Mouse (Mus musculus) retina, postnatal 7 days (tissue): ENCODE data around the gene Ogfrl1.
"Not testable (repeated sequence)": the region's sequence is repeated elsewhere in the genome, so short reads cannot be mapped to it uniquely, and the experiment has no call there.

ENCODE experiments used
- DNase-seq: peaks from one replicate; pipeline ENCODE4 v3.0.0-alpha.2; 2012; ENCODE audit warnings: low read depth, low spot score

The Ogfrl1 gene

DNA sequence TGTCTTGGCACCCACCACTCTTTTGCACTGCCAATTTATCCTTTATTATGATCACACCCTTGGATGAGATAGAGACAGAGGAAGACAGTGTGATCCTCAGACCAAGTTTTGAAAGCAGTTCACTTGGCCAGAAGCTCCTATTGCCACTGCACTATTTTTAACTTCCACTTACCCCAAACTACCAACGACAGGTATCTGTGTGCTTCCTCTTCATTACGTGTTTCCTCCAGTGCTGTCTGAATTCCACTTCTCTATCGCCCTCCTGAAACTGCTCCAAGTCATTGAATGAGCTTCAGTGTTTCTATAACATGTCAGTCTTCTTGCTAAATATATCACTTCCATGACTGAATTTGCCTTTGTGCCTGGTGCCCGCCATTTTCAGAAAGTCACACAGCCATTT, at the start of gene Ogfrl1:
Ogfrl1 (minus strand) TSS at position 150 of the 400 bp plus-strand sequence.
- no peak for DNase-seq

DNA sequence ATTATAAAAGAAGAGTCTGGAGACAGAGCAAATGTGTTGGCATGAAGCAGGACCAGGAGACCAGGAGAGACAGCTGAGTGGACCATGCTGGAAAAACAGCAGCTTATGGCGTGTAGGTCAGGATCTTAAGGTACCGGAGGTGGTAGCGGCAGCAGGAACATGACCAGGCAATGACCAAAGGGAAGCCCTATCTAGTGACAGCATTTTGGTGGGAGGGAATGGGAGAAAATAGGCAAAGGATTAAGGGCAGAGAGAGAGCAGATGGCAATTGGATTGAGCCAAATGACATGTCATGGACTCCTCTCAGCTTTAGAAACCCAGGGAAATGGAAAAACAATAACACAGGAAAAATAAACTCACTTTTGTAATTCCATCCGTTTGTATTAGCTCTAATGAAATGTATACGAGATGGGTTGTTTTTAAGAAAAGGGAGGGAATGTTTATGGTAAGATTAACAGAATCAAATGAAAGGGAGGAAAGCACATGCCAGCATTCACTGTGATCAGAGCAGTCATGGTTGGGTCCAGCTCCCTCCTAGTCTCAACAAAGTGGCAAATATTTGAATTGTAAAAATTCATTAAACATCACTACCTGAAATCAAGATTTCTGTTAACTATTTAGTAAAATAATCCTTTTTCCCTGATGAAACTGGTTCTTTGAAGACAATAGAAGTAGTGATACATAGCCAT, 48.3 kb upstream of the Ogfrl1 start:
- no peak for DNase-seq

DNA sequence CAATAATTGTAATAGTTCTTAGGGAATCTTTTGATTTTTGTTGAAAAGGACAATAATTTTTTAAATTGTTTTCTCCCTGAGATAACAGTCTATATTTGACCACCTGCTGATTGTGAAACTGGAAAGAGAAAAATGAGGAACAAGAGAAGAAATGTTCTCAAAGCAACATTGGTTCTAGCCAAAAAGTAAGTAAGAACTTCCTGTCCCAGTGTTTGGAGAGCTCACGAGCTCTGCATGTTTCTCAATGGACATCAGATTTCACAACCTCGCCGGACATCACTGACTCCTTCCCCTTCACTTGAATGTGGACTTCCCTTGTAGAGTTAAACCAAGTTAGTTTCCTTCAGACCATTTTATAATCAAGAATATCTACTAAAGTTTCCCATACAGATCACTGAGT, 36.0 kb upstream of the Ogfrl1 start:
- no peak for DNase-seq

DNA sequence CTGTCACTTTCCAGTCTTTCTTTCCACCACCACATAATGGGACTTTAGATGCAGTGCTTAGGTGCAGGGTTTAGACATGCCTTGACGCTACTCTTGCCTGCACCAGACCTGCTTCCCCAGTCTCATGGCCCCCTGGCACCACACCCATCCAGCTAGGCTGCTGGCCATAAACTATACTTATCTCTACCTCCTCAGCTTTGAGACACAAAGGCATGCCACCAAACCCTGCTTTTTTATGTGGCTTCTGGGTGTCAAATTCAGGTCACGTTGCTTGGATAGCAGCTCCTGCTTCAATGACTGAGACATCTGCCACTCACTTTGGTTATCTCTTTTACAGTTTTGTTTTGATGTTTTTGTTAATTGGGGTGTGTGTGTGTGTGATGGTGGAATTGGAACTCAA, 28.9 kb upstream of the Ogfrl1 start:
- no peak for DNase-seq

DNA sequence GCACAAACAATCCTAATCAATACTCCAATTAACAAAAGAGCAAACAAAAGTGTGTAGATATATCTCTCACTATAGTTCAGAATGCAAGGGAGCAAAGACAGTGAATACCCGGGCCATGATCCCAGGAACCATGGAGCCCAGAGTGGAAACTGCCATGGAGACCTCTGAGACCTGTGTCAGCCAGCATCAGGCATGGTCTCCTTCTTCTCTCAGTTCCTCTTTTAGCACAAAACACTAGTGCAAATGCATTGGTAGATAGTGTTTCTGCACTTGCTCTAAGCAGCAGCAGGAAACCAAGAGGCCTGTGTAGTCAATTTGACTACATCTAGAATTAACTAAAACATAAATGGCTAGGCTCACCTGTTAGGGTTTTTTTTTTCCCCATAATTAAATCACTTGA, 21.4 kb upstream of the Ogfrl1 start:
- DNase-seq, result no peak

DNA sequence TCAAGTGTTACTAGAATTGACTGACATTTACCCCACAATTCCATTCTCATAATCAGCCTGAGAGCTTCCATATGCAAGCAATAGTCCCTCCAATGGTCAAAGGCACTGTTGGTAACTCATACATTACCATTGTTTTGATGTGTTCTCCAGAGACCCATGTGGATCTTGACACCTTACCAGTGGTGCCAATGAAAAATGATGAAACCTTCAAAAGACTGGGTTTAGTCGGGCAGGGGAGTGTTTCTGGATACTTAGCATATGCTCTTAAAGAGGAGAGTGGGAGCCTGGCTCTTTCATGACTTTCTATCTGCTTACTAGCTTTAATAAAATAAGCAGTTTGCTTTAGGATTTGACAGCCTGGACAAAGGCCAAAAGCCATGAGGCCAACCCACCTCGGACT, 20.5 kb upstream of the Ogfrl1 start:
- no peak for DNase-seq

DNA sequence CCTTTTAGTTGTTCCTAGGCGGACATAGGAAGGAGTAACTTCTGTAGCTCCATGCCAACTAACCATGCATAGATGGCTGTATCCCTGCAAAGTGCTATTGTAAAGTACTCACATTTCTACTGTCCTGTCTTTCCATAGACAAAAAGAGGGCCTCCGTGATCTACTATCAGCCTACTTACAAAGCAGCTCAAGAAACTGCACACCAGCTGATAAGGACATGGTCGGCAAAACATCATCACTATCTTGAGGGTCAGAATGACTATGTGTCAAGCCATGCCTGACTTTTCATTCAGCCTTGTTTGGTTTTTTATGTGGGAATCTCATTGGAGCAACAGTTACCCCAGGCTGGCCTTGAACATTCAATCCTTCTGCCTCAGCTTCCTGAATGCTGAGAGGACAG, 20.0 kb upstream of the Ogfrl1 start:
- no peak for DNase-seq

DNA sequence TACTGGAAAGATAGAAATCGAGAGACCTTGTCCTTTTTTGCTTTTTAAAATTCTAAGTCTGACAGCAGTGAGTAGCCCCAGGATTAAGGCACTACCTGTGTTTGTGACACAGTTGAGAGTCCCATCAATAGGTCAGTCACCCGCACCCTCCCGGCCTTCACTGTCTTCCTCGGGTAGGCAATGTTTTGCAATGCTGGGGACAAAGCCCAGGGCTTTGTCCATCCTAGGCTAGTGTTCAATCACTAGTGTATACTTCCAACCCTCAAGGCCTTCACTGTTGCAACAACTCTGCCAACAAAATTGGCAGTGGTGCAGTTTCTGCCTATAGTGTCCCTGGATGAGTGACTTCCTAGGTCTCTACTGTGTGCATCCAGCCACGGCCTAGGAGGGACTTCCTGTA, 14.0 kb upstream of the Ogfrl1 start:
- DNase-seq, result no peak

DNA sequence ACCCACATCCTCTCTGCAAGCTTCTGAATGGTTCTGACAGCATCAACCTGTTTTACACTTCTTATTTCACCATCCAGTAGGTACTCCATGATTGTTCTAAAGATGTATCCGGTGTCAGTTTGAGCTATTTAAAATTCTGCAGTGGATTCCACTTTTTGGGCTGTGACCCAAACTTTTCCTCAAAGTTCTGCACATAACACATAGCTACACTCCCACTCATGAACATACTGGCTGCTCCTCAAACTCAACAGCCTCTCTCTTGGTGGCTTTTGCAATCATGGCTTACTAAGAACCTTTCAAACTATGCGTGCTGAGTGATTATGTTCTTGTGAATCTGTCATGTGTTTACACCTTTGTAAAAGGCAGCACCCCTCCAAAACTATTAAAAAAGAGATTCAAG, 12.4 kb upstream of the Ogfrl1 start:
- DNase-seq, result no peak

DNA sequence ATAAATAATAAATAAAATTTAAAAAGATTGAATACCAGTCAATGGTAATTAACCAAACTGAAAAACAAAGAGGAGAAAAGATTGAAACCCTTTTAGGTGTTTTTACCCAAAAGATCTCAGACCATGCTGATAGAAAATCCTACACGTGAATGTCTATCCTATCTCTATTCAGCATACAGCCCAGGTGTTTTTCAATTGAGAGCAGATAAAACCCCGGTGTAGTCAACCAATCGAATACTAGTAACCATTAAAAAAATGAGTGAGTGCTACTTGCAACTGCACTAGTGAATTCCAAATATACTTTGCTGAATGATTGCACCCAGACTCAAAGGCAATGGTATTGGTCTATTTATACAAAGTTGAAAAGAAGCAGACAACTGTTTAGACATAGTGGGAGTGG, 4.8 kb upstream of the Ogfrl1 start:
- no peak for DNase-seq

DNA sequence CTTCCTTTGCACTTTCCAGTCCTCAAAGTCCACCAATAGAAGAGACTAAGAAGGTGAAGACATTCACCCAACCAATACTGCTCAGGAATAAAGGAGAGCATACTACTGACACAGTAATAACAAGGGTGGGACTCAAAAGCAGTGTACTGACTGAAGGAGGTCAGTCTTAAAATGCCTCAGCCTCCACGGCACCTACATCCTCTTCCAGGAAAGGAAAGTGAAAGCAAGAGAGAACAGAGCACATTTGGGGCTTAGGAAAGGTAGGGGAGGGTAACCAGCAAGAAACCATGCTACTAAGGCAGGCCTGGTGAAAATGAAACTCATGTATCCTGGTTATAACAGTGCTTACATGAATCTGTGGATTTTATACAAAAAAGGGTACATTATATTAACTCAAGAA, 2.0 kb upstream of the Ogfrl1 start:
- no peak for DNase-seq

DNA sequence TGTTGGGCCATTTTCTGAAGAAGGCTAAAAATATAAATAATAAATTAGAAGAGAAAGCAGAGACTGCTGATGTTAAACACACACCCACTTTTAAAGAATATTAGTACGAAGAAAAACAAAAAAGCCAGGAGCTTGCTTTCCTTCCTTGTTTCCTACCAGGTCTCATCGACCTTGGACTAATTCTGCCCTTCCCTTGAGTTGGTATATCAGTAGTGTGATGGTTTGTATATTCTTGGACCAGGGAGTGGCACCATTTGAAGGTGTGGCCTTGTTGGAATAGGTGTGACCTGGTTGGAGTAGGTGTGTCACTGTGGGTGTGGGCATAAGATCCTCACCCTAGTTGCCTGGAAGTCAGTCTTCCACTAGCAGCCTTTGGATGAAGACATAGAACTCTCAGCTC, 3.2 kb downstream of the Ogfrl1 start:
- not testable (repeated sequence) for DNase-seq

DNA sequence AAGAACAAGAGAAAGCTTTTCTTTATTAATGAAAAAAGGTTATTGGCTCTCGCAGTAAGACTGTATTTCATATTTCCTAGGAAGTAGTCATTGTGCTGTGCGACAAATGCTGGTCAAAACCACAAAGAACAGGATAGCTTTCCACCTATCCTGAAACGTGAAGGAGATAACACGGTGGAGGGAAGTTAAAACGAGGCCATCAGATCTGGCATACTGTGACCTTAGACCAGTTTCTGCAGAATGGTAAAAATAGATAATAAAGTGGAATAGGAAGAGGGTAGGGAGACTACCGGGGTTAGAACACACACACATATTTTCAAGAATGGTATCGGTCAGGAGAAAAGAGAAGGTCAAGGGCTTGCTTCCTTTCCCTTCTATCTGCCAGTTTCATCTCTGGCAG, 5.8 kb downstream of the Ogfrl1 start:
- no peak for DNase-seq

DNA sequence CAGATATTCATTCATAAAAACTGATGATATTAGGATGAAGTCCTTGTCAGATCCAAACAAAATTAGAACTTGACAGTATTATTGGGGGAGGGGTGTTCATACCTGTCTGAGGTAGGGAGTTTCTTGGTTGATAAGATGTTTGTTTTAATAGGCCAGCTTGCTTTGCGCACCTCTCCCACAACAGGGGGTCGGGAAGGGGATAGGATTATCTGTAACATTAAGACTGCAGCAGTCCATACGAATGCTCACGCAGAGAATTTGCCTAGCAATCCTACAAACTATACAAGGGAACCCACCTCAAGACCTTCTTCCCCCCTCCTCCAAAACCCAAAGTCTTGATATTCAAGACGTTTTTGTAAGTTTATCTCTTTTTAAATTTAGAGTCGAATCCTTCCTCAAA, 13.2 kb downstream of the Ogfrl1 start:
- no peak for DNase-seq

DNA sequence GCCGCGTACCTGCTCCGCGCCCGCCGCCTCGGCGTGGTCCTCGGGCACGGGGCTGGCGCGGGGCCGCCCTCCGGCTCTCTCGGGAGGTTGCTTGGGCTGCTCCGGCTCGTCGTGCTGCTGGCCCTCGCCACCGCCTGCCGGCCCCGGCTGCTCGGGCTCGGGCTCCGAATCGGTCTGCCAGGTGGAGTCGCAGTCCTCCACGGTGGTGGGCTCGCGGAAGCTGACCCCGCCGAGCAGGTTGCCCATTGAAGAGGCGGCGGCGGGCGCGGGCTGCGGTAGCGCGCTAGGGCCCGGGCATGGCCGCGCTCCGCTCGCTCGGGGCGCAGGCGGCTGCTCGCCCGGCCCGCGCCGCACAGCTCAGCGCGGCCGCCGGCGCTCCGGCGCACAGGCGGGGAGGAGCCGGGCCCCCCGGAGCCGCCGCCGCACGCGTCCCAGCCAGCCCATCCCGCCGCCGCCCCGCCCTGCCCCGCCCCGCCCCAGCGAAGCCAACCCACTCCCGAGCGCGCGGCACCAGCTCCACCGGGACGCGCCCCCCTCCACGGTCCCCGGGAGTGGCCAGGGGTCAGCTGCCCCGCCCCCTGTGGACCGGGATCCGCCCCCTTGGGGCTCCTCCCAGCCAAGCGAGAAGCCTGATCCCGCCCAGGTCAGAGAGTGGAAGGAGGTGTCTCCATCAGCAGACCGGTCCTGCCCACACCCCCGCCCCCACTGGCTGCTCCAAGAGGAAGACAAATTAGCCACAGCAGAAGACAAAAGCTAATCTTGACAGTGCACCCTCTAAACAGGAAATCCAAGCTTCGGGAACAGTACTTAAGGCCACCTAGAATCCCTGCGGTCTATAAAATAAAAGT, 14.5 kb downstream of the Ogfrl1 start:
- peak; percentile 93 for DNase-seq

DNA sequence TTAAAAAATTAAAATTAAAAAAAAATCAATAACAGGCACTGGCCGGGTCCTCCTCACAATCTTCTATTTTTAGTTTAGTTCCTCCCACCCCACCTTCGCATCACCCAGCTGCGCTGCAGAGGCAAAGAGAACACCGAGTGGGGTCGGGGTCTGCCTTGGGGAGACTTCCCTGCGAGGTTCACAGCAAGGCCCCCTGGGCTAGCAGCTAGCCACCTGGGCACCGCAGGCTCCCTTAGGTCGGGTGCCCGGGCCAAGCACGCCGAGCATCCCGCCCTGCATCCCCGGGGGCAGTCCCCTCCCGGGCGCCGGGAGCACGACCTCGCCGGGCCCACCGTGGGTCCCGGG, 15.1 kb downstream of the Ogfrl1 start:
- peak; percentile 2 for DNase-seq

DNA sequence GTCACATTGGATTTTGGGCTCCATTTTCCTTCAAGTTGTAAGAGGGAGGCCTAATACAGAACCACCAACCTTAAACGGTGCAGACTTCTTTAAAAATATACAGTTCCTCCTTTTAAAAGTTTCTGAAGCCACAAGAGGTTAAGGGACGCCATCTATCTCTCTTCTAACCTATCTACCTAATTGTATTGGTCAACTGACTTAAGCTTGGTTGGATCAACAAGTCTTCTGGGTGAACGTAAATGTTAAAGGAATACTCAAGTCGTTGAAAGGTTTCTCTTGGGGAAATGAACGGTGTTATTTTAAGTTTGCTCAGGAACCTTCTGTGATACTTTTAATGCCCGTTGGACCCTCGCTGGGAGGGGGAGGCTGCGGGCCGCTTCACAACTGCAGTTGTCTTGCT, 15.5 kb downstream of the Ogfrl1 start:
- DNase-seq, result no peak

DNA sequence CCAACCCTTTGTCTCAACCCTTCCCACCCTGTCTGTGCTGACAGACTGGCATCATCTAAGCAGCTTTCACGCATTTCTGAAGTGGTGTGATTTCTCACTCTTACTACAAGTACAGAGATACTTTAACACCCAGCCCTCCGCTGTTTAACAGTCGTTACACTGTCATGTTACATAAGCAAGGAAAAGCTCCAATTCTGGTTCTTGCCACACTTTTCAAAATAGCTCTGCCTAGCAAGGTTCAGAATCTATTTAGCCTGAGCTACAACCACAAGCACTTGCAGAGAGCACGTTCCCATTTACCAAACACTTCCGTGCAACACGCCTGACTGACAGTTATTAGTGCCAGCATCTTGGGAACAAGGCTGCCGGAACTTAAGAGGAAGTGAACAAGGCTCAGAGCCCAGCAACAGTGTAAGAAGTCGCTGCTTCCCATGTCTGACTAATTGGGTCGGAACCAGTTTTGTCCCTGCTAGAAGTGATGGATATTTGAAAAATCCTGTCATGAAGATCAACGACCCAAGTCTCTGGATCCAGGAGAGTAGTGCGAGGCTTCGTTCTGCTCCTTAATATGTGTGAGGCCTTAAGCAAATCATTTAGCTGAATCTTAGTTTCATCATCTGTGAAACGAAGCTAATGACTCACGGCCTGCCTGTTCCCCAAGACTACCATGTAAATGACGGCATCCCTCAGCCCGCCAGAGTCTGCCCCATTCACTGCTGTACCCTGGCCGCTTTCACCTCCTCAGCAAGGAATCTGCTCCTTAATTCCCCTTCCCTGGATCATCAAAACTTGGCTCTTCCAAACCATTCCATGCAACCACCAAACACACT, 17.4 kb downstream of the Ogfrl1 start:
- no peak for DNase-seq

DNA sequence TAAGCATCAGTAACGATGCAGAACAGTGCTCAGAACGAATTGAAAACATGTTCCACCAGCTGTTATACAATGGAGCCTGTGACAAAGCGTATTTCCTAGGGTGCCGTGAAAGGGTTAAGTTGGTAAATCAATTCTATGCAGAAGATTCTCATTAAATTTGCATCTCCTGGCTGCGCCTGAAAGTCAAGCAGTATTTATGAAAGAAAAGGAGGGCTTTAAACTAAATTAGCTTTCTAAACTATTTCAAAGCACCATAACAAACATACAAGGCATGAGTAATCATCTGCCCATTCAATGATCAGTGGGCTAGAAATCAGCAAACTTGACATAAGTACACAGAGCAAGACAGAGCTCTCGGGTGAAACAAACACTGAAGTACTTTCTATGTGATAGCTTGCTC, 18.3 kb downstream of the Ogfrl1 start:
- no peak for DNase-seq

DNA sequence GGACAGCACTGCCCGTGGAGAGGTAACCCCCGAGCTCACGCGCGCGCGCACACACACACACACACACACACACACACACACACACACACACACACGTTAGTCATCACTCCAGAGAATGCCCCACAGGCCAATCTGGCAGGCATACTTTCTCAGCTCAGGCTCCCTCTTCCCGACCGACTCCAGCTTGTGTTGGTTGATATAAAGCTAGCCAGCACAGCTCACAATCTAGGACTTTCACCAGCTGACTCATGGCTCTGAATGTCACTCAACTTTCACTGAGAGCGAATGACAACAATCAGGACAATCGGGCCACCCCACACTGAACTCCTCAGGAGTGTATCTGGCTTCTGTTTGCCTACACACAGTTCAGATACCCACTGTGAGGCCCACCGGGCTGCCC, 20.0 kb downstream of the Ogfrl1 start:
- no peak for DNase-seq

DNA sequence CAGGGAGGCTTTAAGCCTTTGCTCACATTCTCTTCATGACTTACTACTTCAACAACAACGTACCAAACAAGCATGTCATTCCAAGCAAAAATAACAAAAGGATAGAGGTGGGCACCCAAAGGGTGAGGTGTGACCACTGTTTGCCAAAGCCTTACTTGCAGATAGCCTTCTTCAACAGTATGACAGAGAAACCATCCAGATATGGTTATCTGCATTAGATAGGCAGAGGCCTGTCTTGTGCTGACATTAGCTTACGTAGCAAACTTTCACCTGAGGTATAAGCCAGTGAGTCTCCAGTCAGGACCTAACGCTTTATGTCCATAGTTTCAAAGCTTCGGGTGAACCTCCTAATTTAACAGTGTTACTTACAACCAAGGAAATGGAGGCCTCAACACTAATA, 23.4 kb downstream of the Ogfrl1 start:
- no peak for DNase-seq

DNA sequence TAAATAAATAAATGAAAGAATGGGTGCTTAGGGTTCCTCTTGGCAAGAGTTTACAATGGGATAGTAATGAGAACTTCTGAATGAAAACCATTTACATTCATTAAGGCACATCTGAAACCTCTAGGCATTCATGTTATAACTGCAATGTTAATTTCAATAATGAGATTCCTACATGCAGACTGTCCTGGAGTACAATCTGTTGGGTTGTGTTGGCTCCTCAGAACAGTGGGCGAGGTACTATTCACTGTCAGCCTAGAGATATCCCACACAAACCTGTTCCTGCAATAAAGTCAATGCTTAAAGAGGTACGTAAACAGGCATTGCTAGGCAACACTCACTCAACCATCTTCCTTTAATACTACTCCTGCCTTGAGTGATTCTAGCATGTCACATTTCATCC, 32.0 kb downstream of the Ogfrl1 start:
- DNase-seq, result no peak

DNA sequence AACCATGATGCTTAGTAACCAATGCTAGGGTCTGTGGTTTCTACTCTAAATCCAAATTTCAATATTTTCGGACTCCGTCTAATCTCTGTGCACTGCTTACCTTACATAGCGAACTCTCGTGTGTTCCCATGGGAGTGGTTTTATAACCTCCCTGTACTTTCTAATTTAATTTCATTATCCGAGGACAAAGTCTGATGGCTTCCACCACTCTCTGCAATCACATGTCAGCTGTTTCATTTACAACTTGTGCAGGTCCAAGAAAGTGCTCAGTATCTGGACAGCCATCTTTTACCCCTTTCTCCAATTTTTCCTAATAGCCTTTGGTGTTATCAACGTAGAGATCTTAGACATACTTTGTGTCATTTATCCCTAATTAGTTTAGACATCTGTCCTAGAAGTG, 44.7 kb downstream of the Ogfrl1 start:
- no peak for DNase-seq
